Mouse (Mus musculus): ENCODE measurements around the gene Apbb1ip.
A peak's percentile ranks its signal among the peaks of the same experiment; 100 is the strongest.

Gene Apbb1ip

DNA sequence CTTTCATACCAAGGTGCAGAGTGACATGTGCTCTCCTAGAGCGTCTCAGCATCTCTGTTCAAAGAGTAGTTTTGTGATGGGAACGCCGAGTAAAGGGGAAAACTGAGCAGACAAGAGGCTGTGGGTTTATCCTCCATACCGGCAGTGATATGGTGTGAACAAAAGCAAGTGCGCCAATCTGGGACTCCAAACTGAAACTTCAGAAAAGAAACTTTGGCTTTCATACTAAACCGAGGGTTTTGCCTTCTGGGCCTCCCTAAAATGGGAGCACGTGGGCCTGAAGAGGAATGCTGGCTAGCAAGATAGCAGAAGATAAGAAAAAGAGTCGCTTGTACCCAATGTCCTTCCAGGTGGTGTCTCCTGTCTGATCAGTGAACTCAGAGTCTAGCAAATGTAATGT lies 1.3 kb downstream of the Apbb1ip start:
- no peak for DNase-seq (ENCODE audit: extremely low read depth, low read depth, low spot score)

DNA sequence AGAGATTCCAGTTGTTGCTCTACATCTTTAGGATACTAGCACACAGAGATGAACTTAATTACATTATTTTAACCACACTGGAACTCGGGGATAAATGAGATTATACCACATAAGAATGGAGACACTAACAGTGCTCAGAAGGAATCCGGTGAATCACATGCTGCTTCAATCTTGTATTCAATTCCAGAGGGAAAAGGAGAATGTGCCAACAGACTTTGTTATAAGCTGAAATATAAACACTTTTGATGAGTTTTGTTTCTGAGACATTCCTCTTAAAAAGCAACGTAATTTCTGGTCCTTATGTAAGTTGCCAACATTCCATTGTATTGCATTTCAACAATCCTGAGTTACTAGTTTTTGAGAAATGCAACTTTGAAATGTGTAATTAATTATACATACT lies 1.8 kb downstream of the Apbb1ip start:
- DNase-seq (ENCODE audit: extremely low read depth, low read depth, low spot score): no peak

- DNase-seq (ENCODE audit: extremely low read depth, low read depth, low spot score): no peak
Measured at GRCm38 (mm10) chr2:22776568-22777230, 2.8 kb downstream of the Apbb1ip start.

DNA sequence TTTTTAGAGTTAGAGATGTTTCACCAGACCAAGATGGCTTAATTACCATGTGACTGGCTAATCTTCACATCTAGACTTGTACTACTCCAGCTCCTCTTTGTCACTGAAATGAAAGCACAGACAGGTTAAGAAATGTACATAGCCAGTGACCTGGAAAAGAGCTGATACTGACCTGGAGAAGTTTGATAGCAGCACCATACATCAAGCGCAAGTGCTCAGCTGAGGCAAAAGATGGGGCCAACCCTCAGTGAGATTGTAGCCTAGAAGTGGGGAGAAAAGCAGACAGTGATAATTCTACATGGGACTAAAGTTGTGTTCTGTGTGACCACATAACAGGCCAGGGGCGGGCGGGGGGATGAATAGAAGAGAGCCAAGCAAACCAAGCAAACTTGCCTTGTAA lies 3.9 kb downstream of the Apbb1ip start:
- no peak for DNase-seq (ENCODE audit: extremely low read depth, low read depth, low spot score)

DNA sequence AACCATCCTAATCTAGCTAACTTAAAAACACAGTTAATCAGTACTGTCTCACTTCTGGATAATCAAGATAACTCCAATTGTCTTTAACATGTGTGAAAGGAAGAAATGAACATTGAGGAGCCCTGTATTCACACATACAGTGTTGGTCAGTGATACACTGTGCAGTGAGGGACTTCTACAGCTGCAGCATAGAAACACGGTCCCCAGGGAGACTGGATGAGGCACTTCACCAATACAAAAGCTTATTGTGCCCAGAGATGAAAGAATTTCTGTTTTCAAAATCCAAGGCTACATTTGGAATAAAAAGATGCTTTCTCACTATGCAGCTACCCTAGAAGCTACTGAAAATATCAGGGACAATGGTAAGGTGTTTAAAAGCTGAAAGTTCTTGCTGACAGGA lies 7.0 kb downstream of the Apbb1ip start:
- no peak for DNase-seq (ENCODE audit: extremely low read depth, low read depth, low spot score)

- no peak for DNase-seq (ENCODE audit: extremely low read depth, low read depth, low spot score)
Measured at GRCm38 (mm10) chr2:22781387-22782009, 7.6 kb downstream of the Apbb1ip start.

- no peak for DNase-seq (ENCODE audit: extremely low read depth, low read depth, low spot score)
Measured at GRCm38 (mm10) chr2:22782057-22782456, 8.2 kb downstream of the Apbb1ip start.

DNA sequence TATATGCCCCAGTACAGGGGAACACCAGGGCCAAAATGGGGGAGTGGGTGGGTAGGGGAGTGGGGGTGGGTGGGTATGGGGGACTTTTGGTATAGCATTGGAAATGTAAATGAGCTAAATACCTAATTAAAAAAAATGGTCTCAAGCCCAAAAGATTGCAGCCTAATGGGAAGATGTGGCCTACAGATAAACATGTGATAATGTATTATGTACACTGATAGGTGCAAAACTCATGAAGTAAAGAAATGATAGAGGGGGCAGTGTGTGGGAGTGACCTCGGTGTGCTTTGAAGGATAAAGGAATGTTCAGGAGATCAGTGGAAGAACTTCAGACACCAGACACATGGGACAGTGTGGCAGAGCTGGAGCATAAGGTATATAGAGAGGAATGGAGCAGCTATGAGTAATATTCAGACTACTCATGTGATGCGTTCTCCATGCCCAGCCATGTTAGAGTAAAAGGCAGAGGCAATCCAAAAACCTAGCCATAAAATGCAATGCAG lies 9.3 kb downstream of the Apbb1ip start:
- no peak for DNase-seq (ENCODE audit: extremely low read depth, low read depth, low spot score)

DNA sequence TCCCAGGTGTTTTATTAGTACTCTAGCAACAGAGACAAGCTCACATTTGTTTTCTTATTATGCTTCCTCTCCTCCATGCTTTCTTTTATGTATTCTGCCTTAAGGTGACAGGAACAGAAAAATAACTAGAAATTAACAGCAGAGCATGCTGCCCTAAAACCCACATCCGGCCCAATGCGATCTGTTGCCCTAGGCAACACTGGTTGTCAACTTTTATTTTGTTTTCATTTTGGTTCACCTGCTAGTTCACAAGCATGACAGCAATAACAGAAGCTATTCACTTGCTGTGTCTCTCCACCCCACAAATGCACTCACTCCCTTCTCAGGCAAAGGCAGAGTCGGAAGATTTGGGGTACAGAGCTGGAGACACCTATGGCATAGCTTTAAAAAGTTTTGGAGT lies 10.3 kb downstream of the Apbb1ip start:
- DNase-seq (ENCODE audit: extremely low read depth, low read depth, low spot score): no peak

GRCm38 (mm10) chr2:22784771-22785170 lies 10.9 kb downstream of the Apbb1ip start:
- no peak for DNase-seq (ENCODE audit: extremely low read depth, low read depth, low spot score)

DNA sequence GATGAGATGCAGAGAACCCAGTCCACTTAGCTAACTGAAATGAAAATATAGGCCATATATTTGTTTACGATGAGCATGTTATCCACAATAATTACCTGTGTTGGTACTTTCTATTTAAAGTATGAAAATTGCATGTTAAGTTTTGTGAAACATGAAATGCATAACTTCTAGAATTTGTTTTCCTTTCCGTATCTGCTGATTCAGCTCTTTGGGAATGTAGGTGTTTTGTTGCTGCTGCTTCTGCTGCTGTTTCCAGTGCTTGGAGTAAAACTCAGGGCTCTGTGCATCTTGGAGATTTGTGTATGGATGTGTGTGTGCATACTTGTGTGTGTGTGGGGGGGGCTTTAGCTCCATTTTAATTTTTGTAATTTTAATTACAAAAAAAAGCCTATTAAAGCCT lies 14.8 kb downstream of the Apbb1ip start:
- DNase-seq (ENCODE audit: extremely low read depth, low read depth, low spot score): no peak

- DNase-seq (ENCODE audit: extremely low read depth, low read depth, low spot score): no peak
Measured at GRCm38 (mm10) chr2:22789576-22789975, 15.7 kb downstream of the Apbb1ip start.

DNA sequence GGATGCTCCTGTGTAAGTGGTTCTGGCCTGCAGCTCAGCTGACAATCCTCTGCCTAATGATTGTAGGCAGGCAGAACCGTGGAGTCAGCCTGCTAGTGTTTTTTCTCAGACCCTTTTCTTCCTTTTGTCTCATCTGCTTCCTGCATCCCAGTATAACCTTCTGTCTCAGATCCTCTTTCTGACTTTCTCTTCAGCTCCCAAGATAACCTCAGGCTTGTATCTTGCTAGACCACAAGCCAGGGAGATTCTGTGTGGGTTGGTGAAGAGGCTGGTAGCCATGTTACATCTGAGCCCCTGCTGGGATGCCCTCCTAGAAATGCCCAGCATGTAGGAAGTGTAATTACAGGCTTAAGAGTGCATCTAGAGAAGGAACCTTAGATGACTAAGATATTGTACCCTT lies 16.5 kb downstream of the Apbb1ip start:
- DNase-seq (ENCODE audit: extremely low read depth, low read depth, low spot score): no peak

GRCm38 (mm10) chr2:22795087-22795486 lies 21.2 kb downstream of the Apbb1ip start:
- no peak for DNase-seq (ENCODE audit: extremely low read depth, low read depth, low spot score)

- no peak for DNase-seq (ENCODE audit: extremely low read depth, low read depth, low spot score)
Measured at GRCm38 (mm10) chr2:22796487-22796886, 22.6 kb downstream of the Apbb1ip start.

DNA sequence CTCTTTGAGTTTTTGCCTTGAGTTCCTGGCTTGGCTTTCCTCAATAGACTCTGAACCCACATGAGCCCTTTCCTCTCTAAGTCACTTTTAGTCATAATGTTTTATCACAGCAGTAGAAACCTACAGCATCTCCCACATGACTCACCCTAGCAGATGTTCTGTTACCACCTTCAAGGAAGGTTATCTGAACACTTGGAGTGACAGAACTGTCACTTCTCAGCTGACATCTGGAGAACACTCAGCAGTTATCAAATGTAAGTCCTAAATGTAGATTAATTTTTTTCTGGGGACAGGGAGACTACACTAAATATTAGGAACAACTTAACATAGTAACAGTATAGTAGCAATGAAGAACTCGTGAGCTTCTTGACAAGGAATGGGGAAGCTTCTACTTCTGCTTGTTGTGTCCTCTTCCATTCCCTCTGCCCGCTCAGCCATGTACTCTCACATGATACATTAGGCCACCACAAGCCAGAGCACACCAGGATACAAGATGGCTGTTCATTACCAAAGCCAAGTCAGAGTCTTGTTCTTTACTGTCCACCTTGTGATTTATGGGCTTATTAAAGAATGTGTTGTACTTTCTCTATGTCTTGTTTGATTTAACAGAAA lies 25.6 kb downstream of the Apbb1ip start:
- no peak for DNase-seq (ENCODE audit: extremely low read depth, low read depth, low spot score)

DNA sequence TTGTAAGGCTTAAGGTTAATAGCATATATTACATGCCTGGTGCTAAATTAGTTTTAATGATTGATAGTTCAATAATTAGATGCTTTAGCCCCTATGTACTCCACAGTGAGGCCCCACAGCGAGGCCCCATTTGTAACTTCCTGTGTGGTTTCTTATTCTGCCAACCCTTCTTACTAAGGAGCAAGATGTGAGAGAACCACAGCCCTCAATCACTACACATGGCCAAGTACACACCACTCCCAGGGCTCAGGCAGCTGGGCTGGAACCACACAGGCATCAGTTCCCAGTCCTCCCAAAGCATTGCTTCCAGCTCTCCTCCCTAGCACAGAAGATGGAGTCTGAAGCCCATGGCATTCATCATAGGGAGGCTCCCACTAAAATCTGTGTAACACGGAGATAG lies 31.7 kb downstream of the Apbb1ip start:
- DNase-seq (ENCODE audit: extremely low read depth, low read depth, low spot score): no peak

GRCm38 (mm10) chr2:22806576-22806975 lies 32.7 kb downstream of the Apbb1ip start:
- DNase-seq (ENCODE audit: extremely low read depth, low read depth, low spot score): peak; percentile 30

DNA sequence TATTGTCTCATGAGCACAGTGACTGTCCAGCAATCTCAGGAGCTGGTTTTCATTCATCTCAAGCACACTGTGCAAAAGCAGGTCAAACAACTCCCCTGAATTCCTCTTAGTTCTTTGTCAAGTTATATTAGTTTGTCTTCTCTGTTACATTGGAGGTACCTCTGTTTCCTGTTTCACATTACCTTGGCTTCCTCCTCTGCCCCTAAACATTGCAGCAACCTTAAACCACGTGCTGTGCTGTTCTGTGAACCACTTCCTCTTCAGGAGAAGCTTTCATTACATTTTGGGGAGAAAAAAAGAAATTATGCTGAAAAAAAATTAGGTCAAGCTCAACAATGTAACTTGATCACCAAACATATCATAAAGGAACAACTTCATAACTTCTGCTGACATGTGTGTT lies 33.4 kb downstream of the Apbb1ip start:
- DNase-seq (ENCODE audit: extremely low read depth, low read depth, low spot score): no peak

DNA sequence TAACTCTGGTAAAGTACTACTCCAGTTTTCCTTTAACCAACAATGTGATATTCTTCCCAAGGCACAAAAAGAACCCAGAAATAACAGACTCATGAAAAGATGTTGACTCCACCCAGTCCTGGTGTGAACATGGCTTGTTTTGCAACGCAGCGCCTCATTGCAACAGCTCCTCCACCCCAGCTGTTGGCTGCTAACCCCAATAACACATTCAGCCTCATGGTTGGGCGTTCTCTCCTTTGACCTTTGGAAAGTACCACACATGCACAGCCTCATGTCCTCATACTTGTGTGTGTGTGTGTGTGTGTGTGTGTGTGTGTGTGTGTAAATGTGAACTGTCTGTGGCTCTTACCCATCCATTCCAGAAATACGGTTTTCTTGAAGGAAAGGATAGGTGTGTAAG lies 37.0 kb downstream of the Apbb1ip start:
- DNase-seq (ENCODE audit: extremely low read depth, low read depth, low spot score): peak; percentile 30

GRCm38 (mm10) chr2:22811466-22811865 lies 37.6 kb downstream of the Apbb1ip start:
- no peak for DNase-seq (ENCODE audit: extremely low read depth, low read depth, low spot score)

DNA sequence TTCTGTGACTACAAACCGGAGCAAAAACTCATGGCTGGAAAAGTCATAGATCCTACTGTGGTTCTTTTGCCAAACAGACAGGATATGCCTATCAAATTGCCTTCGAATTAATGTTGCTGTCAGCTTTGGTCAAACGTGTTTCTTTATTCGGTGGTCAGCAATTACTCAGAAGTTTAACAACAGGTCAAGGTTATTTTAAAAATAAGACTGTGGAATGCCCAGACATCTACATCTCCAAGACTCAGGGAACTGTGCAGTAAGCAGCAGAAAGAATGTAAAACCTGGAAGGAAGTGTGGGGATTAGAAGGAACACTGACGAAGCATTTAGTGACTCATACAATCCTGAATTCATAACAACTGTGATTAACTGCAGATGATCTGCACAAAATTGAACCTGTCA lies 40.0 kb downstream of the Apbb1ip start:
- DNase-seq (ENCODE audit: extremely low read depth, low read depth, low spot score): no peak

All from fat pad, adult 2 months (tissue).